Mouse (Mus musculus) stomach, embryonic 14.5 days (tissue): ENCODE data around the gene D630045J12Rik. TPM values are rescaled to one million over a fixed set of nuclear protein-coding genes. Genes with fewer than 3 reads are reported as not detected.

Experiments used
- ATAC-seq: fragments of 200-750 bp; cut with Nextera tagmentation; 2 replicates; pipeline ENCODE4 v1.8.0; 2017; ENCODE audit warnings: low read depth, moderate TSS enrichment; ENCODE audit not compliant: insufficient number of reproducible peaks, insufficient read depth, low FRiP score
- H3K27ac ChIP-seq: fragments of 300-500 bp; sonication (generic); 2 replicates; pipeline ENCODE4 v1.5.1; 2014; ENCODE audit warnings: mild to moderate bottlenecking, low read length, moderate library complexity, mixed read lengths
- H3K27me3 ChIP-seq: fragments of 300-500 bp; sonication (generic); 2 replicates; pipeline ENCODE4 v1.6.1; 2014; ENCODE audit warnings: low read length, control low read depth, mixed read lengths; ENCODE audit not compliant: control insufficient read depth, insufficient read depth
- H3K36me3 ChIP-seq: fragments of 300-500 bp; sonication (generic); 2 replicates; pipeline ENCODE4 v1.6.1; 2014; ENCODE audit warnings: mild to moderate bottlenecking, control low read depth, low read length, moderate library complexity, mixed read lengths; ENCODE audit not compliant: control insufficient read depth, insufficient read depth
- H3K4me1 ChIP-seq: fragments of 300-500 bp; sonication (generic); 2 replicates; pipeline ENCODE4 v1.6.1; 2014; ENCODE audit warnings: low read length, control low read depth, mixed read lengths; ENCODE audit not compliant: control insufficient read depth, insufficient read depth
- H3K4me2 ChIP-seq: fragments of 300-500 bp; sonication (generic); replicated peaks from 2 replicates; pipeline ENCODE4 v1.6.1; 2014; ENCODE audit warnings: low read depth, low read length, control low read depth
- H3K4me3 ChIP-seq: fragments of 300-500 bp; sonication (generic); 2 replicates; pipeline ENCODE4 v1.5.1; 2014; ENCODE audit warnings: low read depth, low read length, control low read depth
- H3K9ac ChIP-seq: fragments of 300-500 bp; sonication (generic); replicated peaks from 2 replicates; pipeline ENCODE4 v1.6.1; 2014; ENCODE audit warnings: low read depth, mild to moderate bottlenecking, control low read depth, low read length, moderate library complexity, mixed read lengths
- H3K9me3 ChIP-seq: fragments of 300-500 bp; sonication (generic); 2 replicates; pipeline ENCODE4 v1.6.1; 2016; ENCODE audit warnings: low read depth, low read length, control low read depth; ENCODE audit not compliant: control insufficient read depth
- WGBS: fragments of 180-500 bp; shearing (Covaris S2); extraction: QIAGEN DNeasy Blood & Tissue Kit; methylation state at CpG from one replicate; pipeline ENCODE4 v1.1.7; 2014; 5-methylcytosine and 5-hydroxymethylcytosine counted together
- polyA plus RNA-seq: library from polyadenylated mRNA; unstranded; fragments of >200 nt; fragmentation: Nextera tagmentation; extraction: Ambion mirVana; gene quantifications from 2 replicates; pipeline ENCODE4 v1.2.1, GENCODE M21; 2014

Gene D630045J12Rik
- polyA plus RNA-seq: 6.7 and 8.1 TPM in 2 replicates

DNA sequence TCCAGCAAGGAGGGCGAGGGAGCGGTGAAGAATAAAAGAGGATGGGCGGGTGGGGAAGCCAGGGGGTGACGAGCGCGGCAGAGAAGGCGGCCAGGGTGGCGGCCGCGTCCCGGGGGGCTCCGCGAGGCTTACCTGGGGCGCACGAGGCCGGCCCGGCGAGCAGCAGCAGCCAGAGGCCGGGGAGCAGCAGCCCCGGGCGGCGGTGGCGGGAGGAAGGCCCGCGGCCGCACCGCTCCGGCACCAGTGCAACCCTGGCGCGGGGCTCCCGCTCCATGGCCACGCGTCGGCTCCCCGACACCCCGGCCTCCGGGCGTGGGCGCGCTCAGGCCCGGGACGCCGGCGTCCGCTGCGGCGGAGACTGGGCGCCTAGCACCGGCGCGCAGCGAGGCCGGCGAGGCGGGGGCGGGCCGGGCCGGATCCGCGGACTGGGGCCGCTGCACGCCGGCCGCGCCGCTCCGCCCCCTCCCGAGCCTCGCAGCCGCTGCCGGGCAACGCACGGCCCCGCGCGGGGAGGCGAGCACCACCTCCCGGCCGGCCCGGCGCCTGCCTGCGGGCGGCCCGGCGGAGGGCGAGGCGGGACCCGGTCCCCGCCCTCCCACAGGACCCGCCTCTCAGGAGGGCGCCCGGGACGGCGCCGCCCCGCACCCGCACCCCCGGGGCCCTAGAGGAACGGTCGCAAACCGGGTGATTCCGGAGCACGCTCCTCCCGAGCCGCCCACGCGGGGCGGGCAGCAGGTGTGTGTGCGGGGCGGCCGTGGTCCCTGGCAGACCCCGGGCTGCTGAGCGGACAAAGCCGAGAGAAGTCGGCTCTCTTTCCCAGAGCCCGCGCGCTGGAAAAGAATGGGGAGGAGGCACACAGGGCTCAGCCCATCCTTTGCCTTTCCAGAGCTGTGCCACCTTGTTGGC is at the start of gene D630045J12Rik:
Gene D630045J12Rik, minus strand, starts transcription at position 274 of the 906 bp plus-strand sequence.
- Histone ChIP-seq H3K4me1 (peaks cover 20% of the 10 kb centered on the region), H3K27me3 (no peaks in the 10 kb centered on the region), H3K9ac (peak within 1 kb of the TSS; percentile 89), H3K36me3 (no peaks in the 10 kb centered on the region), H3K27ac (peak within 1 kb of the TSS; percentile 69), H3K9me3 (no peaks in the 10 kb centered on the region), H3K4me2 (peak within 1 kb of the TSS; percentile 76), H3K4me3 (peak within 1 kb of the TSS; percentile 84)
- WGBS: under 1% methylated on average over 98 of the region's 118 CpGs
- ATAC-seq: peak; percentile 96

GRCm38 (mm10) chr6:38298761-38299401 is 45.1 kb upstream of the D630045J12Rik start, which contains the start of gene Zc3hav1l:
TSS of gene Zc3hav1l (minus strand) at chr6:38299259.
- peak within 1 kb of the TSS; percentile 95 for H3K9ac ChIP-seq
- H3K36me3 ChIP-seq: peaks cover 22% of the 10 kb centered on the region
- peak within 1 kb of the TSS; percentile 75 for H3K4me3 ChIP-seq
- H3K27me3 ChIP-seq: no peaks in the 10 kb centered on the region
- H3K9me3 ChIP-seq: no peaks in the 10 kb centered on the region
- peak within 1 kb of the TSS; percentile 97 for H3K27ac ChIP-seq
- 0% methylated on average over 68 of the region's 70 CpGs for WGBS
- peak; percentile 98 for ATAC-seq
- H3K4me1 ChIP-seq: 0 out of 2 replicates have a peak, but pooled peaks cover 6% of the 10 kb centered on the region
- peak within 1 kb of the TSS; percentile 45 for H3K4me2 ChIP-seq

DNA sequence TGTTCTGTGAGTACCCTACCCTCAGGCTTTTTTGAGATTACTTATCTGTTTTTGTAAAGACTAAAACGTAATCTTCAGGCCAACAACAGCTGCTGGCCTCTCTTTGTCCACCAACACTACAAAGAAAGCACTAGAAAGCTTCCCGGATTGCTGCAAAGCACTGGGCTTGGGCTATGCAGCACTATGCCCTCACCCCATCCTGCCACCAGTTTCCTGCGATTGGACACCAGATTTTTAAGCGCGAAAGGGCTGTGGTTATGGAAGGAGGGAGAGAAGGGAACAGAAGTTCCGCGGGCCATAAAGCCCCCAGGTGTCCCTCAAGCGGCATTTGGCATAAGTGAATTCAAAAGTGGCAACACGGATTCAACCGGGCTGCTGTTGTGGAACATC is 44.4 kb upstream of the D630045J12Rik start:
- Histone ChIP-seq H3K36me3 (peaks cover 27% of the 10 kb centered on the region), H3K27me3 (no peaks in the 10 kb centered on the region), H3K9me3 (no peaks in the 10 kb centered on the region), H3K9ac (peak overlapping the region; percentile 95), H3K4me3 (peak overlapping the region; percentile 75), H3K4me2 (peak overlapping the region; percentile 45), H3K4me1 (0 out of 2 replicates have a peak, but pooled peaks cover 6% of the 10 kb centered on the region), H3K27ac (peak overlapping the region; percentile 97)
- 0% methylated on average over 10 of the region's 10 CpGs for WGBS
- no peak for ATAC-seq

DNA sequence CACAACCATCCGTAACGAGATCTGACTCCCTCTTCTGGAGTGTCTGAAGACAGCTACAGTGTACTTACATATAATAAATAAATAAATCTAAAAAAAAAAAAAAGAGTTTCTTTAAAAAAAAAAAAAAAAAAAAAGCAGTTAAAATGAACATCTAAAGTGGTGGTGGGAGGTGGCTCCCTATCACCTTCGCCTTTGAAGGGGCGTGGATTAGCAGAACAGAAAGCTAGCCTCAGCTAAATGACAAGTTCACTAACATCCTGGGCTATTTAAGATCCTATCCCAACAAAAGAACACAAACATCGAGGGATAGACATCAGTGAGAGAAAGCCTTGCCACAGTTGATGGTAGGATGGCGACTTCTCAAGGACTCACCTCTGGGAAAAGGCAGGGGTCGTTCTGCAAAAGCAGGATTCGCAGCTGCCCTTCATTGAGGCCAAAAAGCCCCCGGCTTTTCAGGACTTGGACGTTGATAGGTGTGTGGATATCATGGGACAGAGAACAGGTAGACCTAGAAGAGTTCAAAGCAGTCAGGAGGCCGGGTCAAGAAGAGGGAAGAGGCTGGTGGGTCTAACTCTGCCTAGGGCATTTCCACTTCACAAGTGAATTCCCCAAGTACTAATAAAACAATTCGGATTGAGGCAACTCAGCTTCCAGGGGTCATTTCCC is 43.9 kb upstream of the D630045J12Rik start:
- 0 out of 2 replicates have a peak, but pooled peaks cover 6% of the 10 kb centered on the region for H3K4me1 ChIP-seq
- 34% methylated on average over 12 of the region's 12 CpGs for WGBS
- no peaks in the 10 kb centered on the region for H3K9me3 ChIP-seq
- peaks cover 32% of the 10 kb centered on the region for H3K36me3 ChIP-seq
- H3K4me3 ChIP-seq: peak overlapping the region; percentile 75
- peak overlapping the region; percentile 45 for H3K4me2 ChIP-seq
- no peak for ATAC-seq
- H3K27me3 ChIP-seq: no peaks in the 10 kb centered on the region
- H3K27ac ChIP-seq: peak overlapping the region; percentile 97; the same call in 1 of the 2 replicates
- peak overlapping the region; percentile 95 for H3K9ac ChIP-seq

GRCm38 (mm10) chr6:38293708-38294107 is 39.9 kb upstream of the D630045J12Rik start:
- H3K9ac ChIP-seq: no peak overlapping the region
- H3K4me2 ChIP-seq: no peak overlapping the region
- no peak for ATAC-seq
- H3K9me3 ChIP-seq: no peaks in the 10 kb centered on the region
- H3K27me3 ChIP-seq: no peaks in the 10 kb centered on the region
- H3K4me3 ChIP-seq: no peak overlapping the region
- no peak overlapping the region for H3K27ac ChIP-seq
- 0 out of 2 replicates have a peak, but pooled peaks cover 6% of the 10 kb centered on the region for H3K4me1 ChIP-seq
- H3K36me3 ChIP-seq: peaks cover 63% of the 10 kb centered on the region
- 71% methylated on average over 3 of the region's 3 CpGs for WGBS

DNA sequence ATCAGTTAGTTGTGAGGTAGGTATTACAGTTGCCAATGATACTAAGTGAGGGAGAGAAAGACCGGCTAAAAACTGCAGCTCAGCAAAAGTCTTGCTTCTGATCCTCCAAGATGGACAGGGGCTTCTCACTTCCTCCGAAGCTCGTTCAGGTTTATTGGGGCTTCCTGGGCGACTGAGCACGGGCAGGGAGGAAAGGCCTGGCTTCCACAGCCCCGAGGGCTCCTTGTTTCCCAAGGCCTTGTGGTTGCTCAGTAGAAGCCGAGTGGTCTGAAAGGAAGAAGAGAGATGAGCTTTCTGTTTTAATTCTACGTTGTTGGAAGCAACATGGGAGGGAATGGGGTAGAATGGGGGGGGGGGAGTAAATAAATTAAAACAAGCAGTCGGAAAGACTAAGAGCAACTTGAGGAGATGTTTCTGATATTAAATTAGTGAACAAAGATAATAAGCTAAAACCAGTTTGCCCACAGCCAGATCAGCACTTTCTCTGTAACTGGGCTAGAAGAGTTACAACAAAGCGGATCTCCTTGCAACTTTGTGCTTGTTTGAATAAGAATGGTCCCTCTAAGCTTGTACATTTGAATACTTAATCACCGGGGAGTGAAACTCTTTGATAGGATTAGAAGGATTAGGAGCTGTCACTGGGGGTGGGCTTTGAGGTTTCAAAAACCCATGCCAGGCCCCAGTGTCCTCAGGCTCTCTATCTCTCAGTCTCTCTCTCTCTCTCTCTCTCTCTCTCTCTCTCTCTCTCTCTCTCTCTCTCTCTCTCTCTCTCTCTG is 39.2 kb upstream of the D630045J12Rik start:
- Histone ChIP-seq H3K36me3 (peaks cover 67% of the 10 kb centered on the region), H3K4me3 (no peak overlapping the region), H3K27ac (no peak overlapping the region), H3K4me1 (0 out of 2 replicates have a peak, but pooled peaks cover 6% of the 10 kb centered on the region), H3K27me3 (no peaks in the 10 kb centered on the region), H3K4me2 (no peak overlapping the region), H3K9me3 (no peaks in the 10 kb centered on the region), H3K9ac (no peak overlapping the region)
- 64% methylated on average over 11 of the region's 11 CpGs for WGBS
- ATAC-seq: no peak

GRCm38 (mm10) chr6:38284422-38284821 is 30.6 kb upstream of the D630045J12Rik start:
- Histone ChIP-seq H3K4me2 (no peak overlapping the region), H3K27me3 (no peaks in the 10 kb centered on the region), H3K9ac (no peak overlapping the region), H3K9me3 (peaks cover 15% of the 10 kb centered on the region; the same call in 1 of the 2 replicates), H3K27ac (no peak overlapping the region), H3K4me3 (no peak overlapping the region), H3K4me1 (no peaks in the 10 kb centered on the region), H3K36me3 (peaks cover 29% of the 10 kb centered on the region)
- ATAC-seq: no peak
- 96% methylated on average over 19 of the region's 19 CpGs for WGBS
